Mouse (Mus musculus): Measurements from ENCODE around the gene Tmem212. TPM values are rescaled to one million over a fixed set of nuclear protein-coding genes. Genes with fewer than 3 reads are reported as not detected.

The Tmem212 gene
- total RNA-seq, 4 experiments from 2014 or later = 1.9 to 4.9 (median 2.7) TPM

DNA sequence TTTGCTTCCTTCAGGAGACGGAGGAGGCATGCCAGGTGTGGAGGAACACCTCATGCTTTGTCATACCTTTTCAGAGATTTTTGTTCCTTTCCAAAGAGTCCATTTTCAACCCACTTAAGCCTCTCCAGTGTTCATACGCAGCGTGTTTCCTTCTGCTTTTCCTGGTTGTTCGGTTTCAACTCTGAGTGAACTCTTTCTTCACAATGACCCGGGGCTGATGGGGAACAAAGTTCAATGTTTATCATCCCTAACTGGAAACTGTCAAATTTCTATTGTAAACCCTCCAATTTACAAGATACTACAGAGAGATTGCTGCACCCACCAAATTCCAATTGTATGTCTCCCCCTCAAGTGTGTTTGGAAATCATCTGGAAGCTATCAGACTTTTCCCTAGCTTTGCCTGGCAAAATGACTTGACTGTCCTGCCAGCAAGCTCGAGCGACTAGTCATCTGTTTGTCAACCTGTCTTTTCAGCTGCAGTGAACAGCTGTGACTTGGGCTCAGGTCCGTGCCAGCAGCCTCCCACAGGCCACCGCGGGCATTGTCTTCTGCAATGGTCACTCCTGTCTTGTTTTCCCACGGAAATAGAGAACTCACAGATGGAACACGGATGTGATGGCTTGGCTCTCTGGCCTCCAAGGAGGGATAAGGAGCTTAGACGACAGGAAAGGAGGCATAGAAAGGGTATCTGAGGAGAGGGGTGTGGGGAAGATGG lies 3.0 kb upstream of the Tmem212 start:
- DNase-seq (ENCODE audit: low spot score in 2 of 2) = peak in 1 of 2 experiments; percentile 12

DNA sequence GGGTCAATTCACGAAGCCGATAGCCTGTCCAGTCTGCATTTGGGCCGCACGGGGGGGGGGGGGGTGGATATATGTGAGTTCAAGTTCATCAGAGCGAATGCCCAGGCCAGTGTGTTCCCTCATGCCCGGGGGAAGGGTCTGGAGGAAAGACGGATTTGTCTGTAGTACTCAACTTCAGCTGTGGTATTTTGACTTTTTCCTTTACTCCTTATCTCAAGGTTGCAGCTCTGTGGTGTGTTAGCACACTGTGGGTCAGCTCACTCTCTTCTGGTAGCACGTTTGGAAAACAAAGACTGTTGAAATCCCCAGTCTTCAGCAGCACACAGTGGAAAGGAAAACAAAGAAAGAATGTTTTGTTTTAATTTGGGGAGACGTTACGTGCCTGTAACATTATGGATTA lies 2.0 kb upstream of the Tmem212 start:
- DNase-seq (ENCODE audit: low spot score in 2 of 2) = no peak

DNA sequence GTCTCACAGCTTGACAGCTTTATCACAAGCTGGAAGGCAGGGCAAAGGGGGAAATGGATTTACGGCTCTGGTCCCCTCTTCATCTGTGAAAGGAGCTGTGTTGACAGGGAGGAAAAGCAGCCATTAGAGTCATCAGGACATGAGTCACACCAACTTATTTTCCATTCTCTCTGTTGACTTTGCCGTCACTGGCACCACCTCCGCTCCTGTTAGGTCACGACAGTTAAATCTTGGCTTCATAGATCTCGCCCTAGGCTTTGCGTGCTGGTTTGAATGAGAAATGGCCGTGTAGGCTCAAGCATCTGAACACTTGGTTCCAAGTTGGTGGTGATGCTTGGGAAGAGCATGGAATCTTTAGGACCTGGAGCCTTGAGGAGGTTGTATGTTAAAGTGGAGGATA lies 9.6 kb downstream of the Tmem212 start:
- DNase-seq (ENCODE audit: low spot score in 2 of 2) = no peak

DNA sequence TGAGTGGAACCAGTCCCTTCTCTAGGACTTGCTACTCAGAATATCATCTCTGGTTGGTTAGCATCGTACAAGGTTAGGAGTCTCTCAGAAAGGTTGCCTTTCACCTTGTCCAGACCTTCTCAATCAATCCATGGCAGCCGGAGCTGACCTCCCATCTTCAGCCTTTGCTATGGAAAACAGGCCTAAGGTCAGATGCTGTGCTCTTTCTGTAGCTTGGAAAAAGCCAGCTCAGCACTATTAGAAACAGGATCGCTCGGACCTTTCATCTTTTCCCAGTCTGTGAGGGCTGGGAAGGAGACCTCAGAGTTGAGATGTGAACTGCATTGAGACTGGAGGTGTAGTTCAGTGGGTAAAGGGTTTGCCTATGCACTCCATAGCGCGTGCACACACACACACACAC lies 10.6 kb downstream of the Tmem212 start:
- DNase-seq (ENCODE audit: low spot score in 2 of 2) = no peak

DNA sequence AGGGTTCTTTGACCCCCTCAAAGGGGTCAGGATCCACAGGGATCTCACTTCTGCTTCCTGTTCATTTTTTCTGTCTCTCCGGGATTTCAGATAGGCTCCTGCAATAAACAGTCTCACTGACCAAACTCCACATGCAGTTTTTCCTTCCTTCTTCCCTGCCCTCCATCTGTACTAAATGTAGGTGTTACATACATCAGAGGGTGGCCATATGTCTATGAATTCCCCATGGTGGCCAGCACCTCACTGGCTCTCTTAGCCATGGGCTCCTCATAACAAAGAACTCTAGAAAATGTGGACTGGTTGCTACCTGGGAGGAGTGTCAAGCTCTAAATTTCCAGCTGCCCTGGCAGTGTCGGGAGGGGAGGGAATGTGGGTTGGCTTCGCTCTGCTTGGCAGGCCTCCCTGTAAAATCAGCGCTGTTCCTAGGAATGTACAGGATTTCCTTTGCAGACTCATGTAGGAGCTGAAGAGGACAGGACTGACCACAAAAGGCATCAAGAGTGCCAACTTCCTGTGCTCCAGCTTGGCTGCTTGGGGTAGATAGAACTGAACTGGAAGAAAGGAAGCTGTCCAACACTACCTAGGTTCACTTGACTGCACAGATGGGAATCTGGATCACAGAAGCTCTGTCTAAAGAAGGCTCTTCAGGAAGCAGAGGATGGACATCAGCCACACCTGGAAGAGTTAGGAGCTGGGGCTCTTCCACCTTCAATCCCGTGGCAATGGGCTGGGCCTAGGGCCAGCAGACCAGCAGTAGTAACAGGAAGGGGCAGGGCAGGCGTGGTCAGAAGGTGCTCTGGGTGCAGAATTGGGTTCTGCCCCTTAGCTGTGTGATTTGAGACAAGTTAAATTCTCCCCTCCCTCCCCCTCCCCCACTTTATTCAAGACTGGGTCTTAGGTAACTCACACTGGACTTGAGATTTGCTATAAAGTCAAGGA lies 14.0 kb downstream of the Tmem212 start:
- no peak for DNase-seq (ENCODE audit: low spot score in 2 of 2)

DNA sequence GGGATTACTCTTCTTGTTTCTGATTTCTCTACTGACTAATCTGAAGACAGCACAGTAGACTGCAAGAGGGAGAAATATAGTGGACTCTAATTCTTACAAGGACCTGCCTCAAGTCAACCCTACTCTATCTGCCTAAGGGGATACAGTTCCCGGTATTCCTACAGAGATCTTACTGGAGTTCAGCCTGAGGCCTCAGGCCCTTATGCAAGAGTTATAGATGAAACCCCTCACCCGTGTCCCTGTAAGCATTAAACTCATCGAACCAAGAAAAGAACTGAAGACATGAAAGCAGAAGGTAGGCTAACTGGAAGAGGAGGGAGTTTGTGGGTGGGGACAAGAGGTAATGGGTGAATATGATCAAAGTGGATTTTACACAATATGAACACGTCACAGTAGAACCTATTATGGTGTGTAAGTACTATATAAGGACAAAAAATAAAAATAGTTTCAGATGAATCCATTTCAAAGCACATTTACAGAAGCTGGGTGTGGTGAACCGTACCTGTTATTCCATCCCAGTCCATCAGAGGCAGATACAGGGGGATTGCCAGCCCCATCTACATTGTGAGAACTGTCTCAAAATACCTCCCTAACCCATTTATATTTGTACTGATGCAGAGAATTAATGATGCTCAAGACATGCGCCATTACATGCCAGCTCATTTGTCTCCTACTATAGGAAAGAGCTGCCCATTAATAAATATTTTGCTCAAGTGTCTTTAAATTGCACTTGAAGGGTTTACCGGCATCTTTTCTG lies 17.1 kb downstream of the Tmem212 start:
- DNase-seq (ENCODE audit: low spot score in 2 of 2) = no peak

DNA sequence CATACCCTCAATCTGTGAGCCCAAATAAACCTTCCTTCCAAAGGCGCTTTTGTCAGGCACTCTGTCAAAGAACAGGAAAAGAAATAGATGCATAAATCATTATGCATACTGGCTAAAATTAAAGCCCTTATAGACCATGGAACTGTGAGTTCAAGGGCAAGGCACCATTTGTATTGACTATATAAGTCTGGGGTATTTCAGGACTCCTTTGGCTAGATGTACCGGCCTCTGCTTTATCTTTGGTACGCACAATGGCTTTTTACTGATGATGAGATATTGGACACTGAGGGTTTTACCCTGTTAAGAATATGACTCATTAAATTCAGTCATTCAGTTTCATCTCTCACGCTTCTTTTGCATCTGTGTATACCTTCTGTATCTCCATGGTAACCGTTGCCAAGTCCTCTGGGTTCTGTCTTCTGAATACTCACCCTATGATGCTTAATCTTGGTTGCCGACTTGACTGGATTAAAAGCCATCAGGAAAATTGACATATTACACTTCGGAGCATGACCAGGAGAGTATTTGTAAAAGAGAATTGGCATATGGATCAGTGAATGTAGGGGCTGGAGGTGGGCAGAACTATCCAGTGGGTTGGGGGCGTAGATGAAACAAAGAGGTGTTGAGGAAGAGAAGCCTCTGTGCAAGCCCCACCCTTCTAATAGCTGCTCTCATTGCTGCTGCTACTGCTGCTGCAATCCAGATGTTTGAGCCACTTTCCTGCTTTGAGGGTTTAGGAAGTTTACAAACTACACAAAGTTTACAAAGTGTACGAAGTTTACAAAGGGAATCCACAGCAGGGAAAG lies 22.7 kb downstream of the Tmem212 start:
- no peak for DNase-seq (ENCODE audit: low spot score in 2 of 2)

DNA sequence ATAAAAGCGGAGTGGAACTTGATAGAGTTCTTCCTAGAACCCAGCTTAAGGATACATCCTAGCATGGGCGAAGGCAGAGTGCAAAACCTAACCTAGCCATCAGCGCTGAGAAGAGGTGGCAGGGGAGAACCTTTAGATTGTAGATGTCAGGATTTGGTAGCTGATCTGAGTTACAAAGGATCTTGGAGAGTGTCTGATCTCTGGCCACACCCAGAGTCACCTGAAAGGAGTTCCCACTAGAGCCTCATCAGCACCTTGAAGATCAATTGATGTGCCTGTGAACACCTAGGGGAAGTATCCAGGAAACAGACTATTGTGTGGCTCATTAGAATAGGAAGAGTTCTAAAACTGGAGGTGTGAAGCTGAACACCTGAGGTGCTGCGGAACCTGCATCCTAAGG lies 23.7 kb downstream of the Tmem212 start:
- no peak for DNase-seq (ENCODE audit: low spot score in 2 of 2)

DNA sequence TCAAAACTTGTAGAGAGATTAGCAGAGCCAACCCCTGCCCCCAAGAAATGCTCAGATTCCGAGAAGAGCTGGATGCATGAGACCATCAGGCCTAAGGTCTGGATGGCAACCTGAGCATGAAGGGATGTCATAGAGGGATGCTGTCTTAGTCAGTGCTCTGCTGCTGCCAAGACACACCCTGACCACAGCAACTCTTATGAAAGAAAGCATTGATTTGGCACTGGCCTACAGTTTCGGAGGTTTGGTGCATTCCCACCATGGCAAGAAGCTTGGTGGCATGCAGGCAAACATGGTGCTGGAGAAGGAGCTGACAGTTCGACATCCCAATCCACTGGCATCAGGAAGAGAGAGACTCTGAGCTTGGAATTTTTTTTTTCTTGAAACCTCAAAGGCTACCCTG lies 24.3 kb downstream of the Tmem212 start:
- DNase-seq (ENCODE audit: low spot score in 2 of 2) = no peak

DNA sequence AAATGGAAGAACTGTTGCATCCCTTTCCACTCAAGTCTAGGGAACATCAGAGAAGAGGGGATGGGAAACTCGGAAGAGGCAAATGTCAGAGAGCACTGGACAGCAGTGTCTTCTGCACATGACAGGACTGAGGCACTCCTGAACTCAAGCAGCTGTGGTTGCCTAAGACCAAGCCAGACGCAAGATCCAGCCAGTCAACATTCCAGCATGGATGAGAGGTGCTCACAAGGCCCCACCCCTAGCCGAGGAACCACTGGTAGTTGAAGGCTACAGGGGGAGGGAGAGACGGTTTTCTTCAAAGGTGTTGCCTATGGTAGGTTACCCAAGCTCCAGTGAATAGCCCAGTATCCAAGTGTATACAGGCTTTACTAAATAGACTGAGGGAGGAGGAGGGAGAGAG lies 24.8 kb downstream of the Tmem212 start:
- DNase-seq (ENCODE audit: low spot score in 2 of 2) = no peak

DNA sequence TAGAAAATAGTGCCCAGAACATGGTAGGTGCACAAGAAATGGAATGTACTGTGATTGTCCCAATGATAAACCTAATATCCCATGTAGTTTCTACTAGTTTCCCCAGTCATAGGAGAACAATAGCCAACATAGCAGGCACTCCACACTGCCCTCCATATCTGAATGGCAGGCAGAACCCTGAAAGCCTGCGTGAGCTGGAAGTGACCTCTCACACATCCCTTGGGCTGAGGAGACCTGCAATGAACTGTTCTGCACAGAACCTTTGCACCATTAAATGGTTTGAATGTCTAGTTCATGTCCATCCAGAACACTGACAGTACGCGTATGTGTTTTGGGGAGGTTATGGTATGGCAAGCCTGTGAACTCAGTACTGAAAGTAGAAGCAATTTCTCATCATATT lies 27.5 kb downstream of the Tmem212 start:
- no peak for DNase-seq (ENCODE audit: low spot score in 2 of 2)

DNA sequence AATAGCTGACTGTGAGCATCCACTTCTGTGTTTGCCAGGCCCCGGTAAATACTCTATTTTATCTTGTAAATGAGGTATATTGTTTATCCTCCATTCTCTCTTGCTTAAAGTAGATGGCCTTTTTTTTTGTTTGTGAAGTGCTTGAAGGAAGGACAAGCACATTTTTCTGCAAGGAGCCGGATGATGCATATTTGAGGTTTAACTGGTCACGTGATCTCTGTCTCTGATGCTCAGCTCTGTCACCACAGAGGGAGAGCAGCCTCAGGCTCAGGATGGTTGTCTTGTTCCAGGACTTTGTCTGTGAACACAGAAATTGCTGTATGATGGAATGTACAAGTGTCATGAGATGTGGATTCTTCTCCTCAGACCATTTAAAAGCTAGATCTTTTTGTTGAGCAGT lies 28.4 kb downstream of the Tmem212 start:
- DNase-seq (ENCODE audit: low spot score in 2 of 2) = no peak

DNA sequence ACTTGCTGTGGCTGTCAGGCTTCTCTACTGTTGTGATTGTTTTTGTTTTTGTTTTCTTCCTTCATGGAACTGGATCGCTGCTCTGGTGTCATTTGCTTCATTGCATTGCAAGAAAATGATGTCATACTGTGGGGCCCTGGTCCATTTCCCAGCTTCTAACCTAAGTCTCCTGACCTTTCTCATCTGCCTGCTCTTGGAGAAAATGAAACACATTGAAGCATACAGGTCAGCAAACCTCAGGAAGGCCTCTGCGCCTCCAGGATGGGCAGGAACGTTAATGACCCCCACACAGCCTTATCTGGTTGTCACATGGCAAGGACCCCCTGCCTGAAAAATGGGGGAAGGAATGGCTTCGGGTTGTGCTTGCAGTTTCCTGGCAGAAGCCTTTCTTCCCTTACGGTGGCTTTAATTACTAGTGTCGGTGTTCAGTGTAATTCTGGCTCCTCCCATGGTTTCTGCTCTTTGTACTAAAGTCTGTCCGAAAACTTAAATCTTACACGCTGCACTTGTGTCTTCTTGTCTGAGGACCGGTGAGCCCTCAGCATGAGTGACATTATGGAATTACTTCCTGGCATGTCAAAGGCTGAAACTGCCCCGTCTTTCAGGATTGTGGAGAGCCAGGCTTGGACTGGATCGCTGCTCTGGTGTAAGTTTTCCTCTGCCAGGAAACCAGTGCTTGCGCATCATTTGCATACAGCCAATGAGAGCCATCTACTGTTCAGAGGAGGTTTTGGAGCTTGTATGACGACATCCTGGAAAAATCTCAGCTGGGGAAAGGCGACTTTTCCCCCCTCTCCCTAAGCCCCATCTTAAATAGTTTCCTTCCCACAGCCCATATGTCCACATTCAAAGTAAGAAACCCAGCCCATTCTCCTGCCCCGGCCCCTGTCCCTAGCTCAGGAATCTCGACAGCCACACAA lies 33.1 kb downstream of the Tmem212 start:
- peak; percentile 48 to 57 for DNase-seq (ENCODE audit: low spot score in 2 of 2)

DNA sequence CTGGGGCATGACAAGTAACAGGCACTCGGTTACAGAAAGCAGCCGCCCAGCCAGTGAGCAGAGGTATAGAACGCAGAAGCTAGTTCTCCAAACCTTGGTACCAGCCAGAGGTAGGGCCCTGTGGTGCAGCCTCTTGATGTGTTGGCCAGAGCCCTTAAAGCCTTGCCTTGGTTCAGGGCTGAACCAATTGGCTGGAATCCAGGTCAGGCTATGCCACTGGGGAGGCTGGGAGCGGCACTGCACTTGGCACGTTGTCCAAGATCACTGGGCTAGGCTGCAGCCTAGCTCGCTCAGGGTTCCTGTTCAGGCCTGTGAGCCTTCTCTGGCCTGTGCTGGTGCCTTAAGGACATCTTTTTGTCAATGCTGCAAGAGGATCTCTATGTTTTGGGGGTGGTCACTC lies 34.6 kb downstream of the Tmem212 start:
- DNase-seq (ENCODE audit: low spot score in 2 of 2) = peak; percentile 15 to 25

DNA sequence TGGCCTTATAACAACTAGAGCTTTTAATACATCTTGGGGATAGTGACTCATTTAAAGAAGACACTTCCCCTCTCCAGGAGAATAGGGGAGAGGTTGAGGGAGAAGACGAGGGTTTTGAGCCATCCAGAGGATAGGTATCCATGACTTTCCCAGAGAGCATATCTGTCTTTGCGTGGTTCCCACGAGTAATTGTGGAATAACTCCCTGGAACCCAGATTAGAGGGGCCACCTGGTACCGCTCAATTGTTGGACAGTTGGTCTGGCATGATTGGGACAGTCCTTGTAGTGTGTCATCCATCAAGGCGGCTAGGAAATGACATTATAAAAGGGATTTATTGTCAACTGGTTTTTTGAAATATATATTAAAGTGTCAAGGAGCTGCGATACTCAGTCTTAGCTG lies 35.1 kb downstream of the Tmem212 start:
- DNase-seq (ENCODE audit: low spot score in 2 of 2) = no peak

DNA sequence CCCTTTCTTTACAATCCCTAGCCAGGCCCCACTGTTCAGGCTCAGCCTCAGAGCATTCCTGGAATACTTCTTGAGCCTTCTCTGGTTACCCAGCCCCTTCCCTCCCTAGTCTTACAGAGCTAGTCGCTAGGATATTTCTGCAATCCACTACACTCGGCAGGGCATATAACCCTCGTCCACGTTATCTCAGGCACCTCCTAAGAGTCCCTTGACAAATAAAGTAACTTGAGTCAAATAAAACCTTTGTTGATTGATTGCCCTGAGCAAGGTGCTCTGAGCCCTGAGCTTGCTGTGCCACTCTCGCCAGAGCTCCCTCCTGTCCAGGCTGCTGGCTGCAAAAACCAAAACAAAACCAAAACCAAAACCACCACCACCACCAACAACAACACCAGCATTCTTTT lies 37.0 kb downstream of the Tmem212 start:
- no peak for DNase-seq (ENCODE audit: low spot score in 2 of 2)

DNA sequence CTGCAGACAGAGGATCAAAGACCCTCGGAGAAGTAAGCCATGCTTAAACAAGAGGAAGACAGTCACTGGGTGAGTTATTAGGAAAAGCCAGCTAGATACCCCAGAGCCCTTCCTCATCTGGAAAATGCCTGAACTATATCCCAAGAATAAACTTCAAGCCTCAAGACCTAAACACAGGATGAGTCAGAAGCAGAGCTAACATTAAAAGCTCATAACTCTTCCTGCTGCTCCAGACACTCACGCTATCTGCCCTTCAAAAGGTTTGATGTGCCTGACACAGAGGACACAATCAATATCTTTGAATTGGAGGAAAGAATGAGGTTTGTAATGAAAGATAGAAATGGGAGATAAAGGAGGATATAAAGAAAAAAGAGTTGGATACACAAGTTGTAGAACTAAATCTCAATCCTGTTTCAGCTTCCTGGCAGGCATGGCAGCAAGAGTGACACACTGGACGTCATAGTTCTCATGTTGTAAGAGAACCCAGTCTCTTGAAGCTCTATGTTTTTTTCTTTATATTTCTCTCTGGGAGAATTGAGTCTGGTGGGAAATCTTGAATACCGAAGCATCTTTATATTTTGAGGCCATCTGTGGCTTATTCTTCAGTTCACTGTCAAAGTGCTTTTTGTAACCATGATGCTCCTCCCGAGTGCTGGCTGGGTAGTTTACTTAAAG lies 37.6 kb downstream of the Tmem212 start:
- no peak for DNase-seq (ENCODE audit: low spot score in 2 of 2)

DNA sequence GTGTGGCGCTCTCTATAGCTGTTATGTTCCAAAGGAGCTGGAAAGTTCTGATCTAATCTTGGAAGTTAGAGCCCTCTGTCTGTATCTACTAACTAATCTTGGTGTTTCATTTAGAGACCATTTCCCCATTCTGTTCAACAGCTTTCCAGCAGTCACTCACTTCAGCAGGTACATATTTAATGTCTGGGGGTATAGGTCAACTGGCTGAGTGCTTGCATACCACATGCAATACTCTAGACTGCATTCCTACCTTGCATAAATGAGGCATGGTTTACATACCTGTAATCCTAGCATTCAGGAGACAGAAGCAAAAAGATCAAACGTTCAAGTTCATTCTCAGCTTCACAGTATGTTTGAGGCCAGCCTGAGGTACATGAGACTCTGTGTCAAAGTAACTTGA lies 39.9 kb downstream of the Tmem212 start:
- DNase-seq (ENCODE audit: low spot score in 2 of 2) = no peak

DNA sequence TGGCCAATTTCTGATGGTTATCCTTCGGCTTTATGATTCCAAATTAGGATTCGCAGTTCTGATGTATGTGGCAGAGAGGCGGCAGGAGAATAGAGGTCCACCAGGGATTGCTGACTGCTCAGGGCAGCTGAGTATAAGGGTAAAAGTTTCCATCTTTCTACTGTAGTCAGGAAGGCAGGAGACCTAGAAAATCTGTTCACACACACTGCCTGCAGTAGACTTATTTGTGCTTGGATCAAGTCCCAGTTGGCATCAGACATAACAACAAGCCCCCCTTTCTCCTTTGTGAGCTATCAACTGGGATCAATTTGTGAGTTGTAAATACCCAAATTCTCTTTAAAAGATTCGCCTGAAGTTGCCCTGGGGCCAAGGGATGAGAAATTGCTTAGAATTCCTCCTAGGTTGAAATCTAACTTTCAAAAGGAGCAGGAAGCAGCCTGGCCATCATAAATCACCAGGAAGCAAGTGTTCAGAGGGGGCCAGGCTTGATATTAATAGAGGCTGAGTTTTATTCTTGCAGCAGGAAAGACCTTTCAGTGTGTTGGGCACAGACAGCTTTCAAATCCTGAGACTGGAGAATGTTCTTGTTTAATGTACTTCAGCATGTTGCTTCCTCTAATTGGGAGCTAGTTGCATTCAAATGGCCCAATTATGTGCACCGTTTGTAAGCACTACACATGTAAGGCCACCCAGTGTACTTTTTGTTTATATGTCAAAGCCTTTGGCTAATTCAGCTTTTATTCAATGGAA lies 41.6 kb downstream of the Tmem212 start:
- no peak for DNase-seq (ENCODE audit: low spot score in 2 of 2)

All from layer of hippocampus, adult 8-10 months (tissue).